Mouse (Mus musculus): Measurements from ENCODE around the gene Gal3st1.

DNA sequence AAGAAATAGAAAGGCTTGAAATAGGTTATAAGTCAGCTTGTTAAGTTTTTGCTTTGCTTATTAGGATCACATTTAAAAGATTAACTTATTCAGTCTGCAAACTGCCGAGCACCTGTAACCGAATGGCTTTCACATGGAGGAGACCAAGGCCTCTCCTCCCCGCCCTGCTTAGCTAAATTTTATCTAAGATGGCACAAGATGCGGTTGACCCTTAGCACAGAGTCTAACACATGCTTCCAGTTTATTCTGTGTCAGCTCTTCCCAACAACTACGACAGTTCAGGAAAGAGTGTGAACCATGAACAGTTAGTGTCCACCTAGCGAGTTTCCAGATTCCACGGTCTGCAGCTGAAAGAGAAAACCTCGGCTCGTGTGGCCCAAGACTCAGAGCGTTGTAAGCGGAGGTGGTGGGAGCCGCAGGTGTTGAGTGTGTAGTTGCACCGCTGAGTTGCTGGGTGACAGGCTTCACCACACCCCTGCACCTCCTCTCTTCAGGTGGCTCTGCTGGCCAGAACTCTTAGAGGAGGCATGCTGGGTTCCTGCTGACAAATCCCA is 46.0 kb upstream of the Gal3st1 start:
- TF ChIP-seq CTCF (IDR thresholded peaks at IDR 0.05 in 2 of 3, conservative IDR thresholded peaks at IDR 0.05 in 1 of 3; ENCODE audit: control insufficient read depth in 1 of 3, insufficient read depth in 1 of 3, low read depth in 2 of 3, low read length in 3 of 3, poor library complexity in 1 of 3, severe bottlenecking in 1 of 3) (no peak), EP300 (IDR thresholded peaks at IDR 0.05; ENCODE audit: low read depth in 1 of 2, low read length in 2 of 2) (no peak)
